Mouse (Mus musculus) neutrophil, adult 5-6 weeks (primary cell): ENCODE measurements around the gene Stox2. TPM values are rescaled to one million over a fixed set of nuclear protein-coding genes. Genes with fewer than 3 reads are reported as not detected.

ENCODE experiments used
- ATAC-seq: fragments of 151-379, 151-347 bp; 2 replicates; pipeline ENCODE4 v1.8.0; 2017; ENCODE audit warnings: mild to moderate bottlenecking, moderate TSS enrichment; ENCODE audit not compliant: insufficient number of reproducible peaks, poor library complexity, low FRiP score, severe bottlenecking; ENCODE audit errors: extremely low read depth
- total RNA-seq: library from RNA; stranded (forward); fragments of 200-1000 nt; gene quantifications from 2 replicates; pipeline ENCODE4 v1.2.3, GENCODE M21; 2017

The Stox2 gene
- total RNA-seq, 1 experiment from 2014 or later: 0.70 TPM

DNA sequence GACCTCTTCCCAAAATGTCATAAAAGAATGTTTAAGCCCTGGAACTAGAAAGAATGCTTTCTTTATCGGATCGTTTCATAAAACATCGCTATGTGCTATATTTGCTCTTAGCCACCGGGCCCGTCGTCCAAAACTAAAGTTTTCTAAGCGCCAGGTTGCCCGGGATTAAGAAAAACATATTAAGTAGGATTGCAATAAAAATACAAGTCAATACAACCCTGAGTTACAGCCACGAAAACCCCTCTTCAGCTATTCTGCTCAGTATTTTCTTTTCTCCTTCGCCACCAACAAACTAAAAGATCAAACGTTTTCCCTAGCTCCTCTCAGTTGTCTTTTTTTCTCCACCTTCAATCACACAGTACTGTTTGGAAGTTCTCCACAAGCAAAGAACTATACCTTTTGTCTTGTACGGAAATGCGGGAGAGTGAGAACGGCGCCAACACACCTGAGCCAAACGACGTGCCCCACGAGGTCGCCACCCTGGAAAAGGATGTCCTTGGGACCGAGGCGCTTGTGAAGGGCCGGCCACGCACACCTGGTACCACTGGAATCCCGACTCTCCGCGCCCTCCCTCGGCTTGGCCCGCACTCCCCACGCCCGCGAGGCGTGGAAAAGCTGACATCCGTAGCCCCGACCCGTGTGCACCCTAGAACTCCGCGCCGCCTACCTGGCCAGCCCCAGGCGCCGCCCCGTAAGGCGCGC is 34.0 kb downstream of the Stox2 start:
- no peak for ATAC-seq

DNA sequence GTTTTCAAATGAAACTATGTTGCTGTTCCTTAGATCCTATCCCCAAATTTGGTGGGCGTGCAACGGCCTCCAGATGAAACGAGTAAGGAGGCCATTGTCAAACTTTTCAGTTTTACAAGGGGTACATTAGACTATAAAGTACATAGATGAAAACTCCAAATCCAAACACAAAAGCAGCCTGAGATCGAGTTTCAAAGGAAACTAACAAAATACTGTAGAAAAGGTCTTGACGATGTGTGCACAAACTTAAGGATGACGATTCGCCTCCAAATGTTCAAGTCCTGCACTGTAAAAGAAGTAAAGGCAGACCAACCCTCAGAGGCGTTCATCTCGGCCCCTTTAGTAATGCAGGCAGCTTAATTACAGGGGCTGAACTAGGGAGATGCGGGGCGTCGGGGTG is 34.8 kb downstream of the Stox2 start:
- no peak for ATAC-seq

DNA sequence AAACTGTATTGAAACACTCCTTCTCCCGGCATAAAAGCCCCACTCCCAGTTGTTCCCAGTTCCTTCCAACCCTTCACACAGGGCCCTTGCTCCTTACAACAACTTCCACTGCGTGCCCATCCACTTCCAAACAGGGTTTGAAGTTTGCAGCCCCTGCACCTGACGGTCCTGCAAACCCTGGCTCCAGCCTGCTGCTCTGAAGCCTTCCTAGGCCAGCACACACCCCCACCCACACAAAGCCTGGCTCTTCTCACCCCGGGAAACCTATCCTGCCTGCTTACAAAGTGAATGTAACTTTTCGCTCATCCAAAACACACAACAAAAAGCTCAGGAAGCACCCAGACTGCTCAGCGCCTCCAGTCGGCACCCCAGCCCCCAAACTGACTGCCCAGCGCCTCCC is 37.1 kb downstream of the Stox2 start:
- ATAC-seq: no peak

DNA sequence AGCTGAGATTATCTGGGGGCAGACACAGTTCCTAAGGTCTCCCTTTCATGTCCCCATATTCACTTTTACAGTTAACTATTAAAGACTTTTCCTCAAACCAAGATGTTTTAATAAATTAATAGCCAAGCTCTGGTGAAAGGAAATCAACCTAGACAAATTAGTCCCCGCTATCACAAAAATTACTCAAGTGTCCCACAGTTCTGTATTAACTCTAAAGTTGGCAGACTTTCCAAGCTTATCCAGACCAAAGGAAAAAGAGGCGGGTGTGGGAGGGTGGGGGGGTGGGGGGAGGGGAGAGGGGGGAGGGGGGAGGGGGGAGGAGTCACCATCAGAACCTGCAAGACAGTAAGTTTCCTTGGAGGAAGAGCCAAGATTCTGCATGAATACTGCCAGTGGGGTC is 41.3 kb downstream of the Stox2 start:
- no peak for ATAC-seq

DNA sequence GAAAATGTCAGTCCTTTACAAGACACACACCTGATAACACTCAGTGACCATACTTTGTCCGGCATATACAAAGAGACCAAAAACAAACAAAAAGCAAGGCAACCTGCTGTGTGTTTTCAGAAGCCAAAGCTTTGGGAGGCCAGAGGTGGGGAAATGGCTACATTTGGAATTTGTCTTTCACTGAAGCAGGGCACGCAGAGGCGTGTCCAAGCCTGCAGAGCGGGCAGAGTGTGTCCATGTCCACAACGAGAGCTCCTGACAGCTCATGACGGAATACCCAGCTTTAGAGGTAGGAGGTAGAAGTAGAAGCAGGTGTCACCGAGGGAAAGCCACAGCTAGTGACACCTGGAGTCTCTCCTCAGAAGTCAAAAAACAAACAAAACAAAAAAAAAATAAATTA is 53.2 kb downstream of the Stox2 start:
- no peak for ATAC-seq

DNA sequence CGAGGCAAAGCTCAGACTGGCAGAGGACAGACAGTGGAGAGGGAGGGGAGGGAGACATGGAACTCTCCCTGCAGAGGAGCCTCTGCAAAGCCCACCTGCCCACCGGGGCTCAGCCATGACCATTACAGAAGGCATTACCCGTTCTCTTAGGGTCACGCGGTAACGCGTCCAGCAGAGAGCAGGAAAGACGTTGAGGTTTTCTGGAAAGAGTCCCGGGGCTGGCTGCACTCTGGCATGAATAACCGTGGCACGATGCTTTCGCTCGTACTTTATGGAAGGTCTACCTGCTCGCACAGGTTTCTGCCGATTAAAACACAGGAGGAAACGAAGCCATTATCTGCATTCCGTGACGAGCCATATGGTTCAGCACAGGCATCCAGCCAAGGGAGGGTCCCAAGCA is 53.9 kb downstream of the Stox2 start:
- ATAC-seq: no peak

DNA sequence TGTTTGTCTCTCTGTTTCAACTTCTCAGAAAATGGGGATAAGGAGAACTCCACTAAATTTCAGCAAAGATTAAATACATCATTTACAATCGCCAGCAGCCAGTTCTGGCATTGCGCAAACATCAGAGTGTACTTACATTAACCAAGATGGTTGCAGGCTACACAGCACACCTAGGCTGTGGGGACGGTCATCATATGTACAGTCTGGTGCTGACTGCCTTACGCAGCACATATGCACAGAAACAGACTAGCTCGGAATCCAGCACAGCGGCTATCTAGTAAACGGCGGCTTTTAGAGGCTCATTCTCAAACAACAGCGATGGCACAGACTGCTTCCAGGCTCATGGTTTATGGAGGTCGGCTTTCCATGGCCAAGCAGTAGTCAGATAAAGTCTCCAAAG is 54.3 kb downstream of the Stox2 start:
- ATAC-seq: no peak

DNA sequence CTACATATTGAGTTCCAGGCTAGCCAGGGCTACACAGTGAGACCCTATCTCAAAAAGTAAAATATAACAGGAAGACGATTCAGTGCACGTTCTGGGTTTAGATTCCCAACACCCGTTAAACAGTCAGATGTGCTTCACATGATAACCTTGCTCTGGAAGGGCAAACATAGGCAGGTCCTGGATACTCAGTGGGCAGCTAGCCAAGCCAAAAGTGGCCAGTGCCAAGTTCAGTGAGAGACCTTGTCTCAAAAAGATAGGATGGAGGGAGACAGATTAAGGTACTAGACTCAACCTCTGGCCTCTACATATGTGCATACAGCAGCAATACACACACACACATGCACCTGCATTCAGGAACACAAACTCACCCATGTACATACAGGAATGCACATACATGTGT is 56.7 kb downstream of the Stox2 start:
- no peak for ATAC-seq

DNA sequence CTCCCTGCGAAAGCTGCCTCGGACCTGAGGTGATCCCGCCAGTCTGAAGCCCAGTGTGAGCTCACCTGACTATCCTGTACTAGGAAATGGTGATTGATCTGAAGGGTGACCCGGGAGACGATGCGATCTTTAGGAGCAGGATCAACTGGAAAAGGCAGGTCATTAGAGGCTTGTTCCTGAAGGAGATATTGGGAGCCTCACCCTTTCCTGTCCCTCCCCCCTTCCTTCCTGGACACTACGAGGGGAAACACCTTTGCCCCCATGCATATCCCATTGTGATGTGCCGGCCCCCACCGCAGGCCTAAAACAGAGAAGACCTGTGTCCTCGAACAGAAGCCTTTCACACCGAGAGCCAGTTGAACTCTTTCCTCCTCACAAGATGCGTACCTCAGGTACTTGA is 58.0 kb downstream of the Stox2 start:
- ATAC-seq: no peak

DNA sequence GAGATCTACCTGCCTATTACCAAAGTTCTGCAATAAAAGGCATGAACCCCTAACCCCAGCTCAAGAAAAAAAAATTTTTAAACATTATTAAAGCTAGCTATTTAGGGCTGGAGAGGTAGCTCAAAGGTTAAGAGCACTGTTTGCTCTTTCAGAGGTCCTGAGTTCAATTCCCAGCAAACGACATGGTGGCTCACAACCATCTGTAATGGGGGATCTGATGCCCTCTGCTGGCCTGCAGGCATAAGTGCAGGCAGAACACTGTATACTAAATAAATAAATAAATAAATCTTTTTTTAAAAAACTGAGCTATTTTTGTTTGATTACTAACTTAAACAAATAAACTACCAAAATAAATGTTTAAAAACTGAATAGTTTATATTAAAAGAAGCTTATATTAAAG is 60.4 kb downstream of the Stox2 start:
- no peak for ATAC-seq

DNA sequence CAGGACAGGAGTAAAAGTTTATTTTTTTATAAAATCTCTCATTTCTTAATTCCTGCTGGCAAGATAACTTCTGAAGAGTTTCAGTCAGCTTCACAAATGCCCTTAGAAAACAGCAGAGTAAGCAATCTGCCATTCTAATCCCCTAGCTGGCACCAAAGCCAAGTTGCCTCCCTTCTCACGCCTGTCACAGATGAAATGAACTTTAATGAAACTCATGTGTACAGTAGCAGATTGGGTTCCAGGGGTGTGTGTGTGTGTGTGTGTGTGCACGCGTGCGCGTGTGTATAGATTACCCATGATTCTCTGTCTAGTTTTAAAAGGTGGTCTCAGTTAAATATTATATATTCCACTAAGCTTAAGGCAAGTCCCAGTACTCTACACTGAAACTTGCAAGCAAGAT is 62.0 kb downstream of the Stox2 start:
- ATAC-seq: no peak

DNA sequence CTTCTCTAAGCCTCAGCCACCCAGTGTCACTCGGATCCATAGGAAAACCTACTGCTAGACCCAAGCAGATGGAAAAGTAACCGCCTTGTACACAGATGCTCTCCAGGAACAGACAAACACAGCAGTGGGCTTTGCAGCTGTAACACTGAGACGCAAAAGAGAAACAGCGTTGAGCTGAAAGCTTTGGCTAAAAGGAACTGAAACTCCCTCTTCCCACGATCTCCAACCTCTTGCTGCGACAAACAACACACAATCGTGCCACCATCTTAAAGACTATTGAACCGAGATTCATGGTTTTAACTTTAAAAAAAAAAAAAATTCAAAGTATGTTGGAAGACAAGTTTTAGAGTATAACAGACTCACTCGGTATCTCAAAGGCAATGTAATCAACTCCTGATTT is 62.5 kb downstream of the Stox2 start:
- no peak for ATAC-seq

DNA sequence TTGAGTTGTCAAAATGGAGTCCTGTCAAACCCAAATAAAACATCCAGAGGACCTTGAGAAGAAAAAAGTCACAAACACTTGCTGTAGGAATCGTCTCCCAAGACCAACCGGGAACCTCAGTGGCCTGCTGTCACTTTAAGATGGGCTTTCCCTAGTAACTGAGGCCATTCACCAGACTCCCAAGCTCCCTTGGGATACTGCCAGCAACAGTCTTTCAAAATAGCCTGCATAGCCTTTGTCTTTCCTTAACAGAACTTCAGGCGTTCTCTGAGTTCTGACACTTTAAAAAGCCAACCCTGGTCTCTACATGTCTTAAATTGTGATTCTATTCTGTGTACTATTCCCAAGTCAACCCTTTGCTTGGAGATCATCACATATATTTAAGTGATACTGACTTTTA is 64.9 kb downstream of the Stox2 start:
- no peak for ATAC-seq

DNA sequence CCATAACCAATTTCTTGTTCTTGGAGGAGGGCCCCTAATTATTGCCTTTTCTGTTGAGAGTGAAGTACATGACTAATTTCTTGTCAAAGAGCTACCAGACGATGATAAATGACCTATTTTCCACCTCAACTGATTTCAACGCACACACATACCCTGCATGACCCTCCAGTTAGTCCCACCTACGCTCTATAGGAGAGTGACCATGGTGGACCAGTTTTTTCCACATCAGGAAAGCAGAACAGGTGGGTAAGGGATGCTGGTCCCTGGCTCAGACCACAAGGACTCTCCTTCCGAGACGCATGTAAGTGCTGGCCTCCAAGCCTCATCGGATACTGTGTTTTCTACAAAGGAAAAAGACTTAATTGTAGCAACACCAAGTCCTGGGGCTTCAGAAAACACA is 65.4 kb downstream of the Stox2 start:
- no peak for ATAC-seq

DNA sequence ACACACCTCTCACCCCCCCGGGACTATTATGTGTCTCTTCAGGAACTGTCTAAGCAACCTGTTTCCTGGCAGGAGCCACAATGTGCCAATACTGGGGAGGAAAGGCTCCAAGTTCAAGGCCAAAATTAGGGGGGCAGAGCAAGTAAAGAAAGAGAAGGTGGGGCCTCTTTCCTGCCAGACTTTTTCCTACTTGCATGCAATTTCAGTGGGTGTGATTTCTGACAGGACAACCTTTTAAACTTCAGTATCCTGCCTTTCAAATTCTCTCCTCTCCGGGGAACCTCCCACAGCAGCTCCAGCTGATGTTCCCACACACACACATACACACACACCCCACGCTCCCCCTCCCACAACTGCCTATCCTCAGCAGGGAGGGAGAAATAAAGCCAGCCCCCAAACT is 66.1 kb downstream of the Stox2 start:
- ATAC-seq: no peak

DNA sequence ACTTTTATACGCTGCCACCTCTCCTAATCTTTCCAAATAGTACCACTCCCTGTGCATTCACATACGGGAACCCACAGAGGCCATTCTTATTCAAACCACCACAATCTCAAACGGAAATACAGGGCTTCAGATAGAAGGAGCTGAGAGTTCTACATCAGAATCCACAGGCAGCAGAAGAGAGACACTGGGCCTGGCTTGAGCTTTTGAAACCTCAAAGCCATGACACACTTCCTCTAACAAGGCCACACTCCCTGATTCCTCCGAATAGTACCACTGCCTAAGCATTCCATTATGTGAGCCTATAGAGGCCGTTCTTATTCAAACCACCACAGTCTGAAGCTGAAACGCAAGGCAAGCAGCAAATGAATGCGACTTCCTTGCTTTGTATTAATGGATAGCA is 69.5 kb downstream of the Stox2 start:
- ATAC-seq: no peak

DNA sequence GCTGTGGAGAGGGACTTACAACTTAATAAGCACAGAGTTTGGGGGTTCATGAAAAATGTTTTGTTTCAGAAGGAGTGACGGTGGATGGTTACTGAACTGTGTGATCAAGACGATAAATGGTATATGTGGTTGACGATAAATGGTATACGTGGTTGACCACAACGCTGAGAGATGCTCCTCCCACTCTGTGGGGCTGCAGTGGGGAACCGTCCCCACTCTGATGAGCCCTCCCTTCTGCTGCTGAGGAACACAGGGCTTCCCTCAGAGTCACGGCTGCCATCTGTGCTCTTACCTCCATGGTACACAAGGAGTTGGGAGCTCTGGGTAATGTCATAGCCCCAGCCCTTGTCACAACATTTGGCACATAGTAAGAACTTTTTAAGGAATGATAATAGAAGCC is 72.4 kb downstream of the Stox2 start:
- ATAC-seq: no peak

DNA sequence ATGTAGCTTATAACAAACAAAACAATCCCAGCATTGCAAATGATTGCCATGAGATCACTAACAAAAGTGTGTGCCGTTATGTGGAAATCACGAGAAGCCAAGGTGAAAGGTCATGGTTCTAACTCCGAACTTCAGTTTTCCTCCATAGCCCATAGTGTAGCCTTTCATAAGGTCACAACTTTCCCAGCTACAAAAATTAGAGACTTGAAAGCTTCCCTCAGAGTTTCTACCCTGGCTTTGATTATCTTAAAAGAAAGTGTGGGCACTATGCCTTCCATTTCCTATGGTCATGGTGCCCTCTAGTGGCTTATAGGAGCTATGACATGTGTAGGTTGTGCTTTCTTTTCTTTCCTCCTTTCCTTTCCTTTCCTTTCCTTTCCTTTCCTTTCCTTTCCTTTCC is 74.6 kb downstream of the Stox2 start:
- ATAC-seq: peak; percentile 47; the same call in 1 of the 2 replicates

DNA sequence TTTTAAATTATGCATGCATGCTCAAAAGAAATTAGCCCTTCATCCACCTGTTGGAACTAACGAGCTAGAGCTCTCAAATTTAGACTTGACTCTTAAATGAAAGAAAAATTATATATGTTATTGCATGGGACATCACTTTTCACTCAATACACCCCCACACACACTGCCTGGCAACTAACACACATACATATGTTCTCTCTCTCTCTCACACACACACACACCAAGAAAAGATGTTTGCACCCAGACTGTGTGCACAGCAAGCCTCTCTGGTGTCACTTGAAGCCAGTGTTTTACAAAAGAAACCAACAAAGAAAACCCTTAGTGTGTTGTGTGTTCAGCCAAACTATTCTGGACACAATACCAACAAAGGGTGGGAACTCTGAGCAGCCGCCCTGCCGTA is 75.1 kb downstream of the Stox2 start:
- ATAC-seq: no peak

DNA sequence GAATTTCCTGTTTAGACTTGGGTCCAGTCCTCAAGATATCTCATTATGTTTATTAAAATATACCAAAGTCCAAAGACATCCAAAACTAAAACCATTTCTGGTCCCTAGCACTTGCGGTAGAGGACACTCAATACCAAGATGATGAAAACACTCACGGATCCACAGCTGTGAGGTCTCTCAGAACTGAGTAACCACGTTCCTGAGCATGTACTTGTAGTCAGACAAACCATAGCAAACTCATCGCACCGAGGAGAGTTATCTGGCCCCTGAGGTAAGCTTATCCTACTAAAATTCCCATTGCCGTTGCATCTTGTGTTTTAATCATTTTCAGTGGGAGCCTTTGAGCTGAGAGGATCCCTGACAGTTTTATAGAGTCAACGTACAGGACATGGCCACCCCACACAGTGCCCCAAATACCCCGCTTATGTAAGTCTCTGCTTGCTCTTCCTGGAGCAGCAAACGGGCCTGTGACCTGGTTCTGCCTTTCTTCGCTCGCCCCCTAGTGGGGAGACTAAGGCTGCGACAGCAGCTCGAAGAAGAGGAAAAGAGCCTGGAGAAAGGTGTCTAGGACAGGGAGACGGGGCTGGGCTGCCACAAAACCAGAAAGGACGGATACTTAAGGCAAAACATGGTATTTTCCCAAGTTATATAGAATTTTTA is 75.6 kb downstream of the Stox2 start:
- ATAC-seq: peak; percentile 54

DNA sequence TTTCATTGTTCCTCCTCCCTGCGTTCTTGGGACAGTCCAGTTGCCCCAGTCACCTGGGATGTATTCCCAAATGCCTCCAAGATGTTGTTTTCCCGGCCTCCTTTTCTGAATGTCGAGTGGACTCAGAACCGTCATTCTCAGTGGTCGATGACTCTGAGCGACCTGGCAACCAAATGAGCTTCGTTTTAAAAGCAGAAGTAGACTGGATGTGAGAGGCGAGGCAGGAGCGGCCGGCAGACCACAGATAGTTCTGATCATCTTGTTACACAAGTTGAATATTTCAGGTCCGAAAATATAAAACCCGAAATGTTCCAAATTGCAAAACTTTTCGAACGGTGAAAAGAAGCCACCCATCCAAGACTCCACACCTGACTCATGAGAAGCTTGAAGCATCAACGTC is 76.2 kb downstream of the Stox2 start:
- ATAC-seq: no peak
